Mouse (Mus musculus) heart, adult 18-20 months (tissue): ENCODE data around the gene Ptbp1. TPM values are rescaled to one million over a fixed set of nuclear protein-coding genes. Genes with fewer than 3 reads are reported as not detected.

ENCODE experiments used
- DNase-seq, 2 experiments: peaks; one replicate each; pipeline ENCODE4 v3.0.0; 2021 to 2022; ENCODE audit warnings: mixed read lengths in 1 of 2
- total RNA-seq, 2 experiments: library from RNA; stranded (reverse); gene quantifications; 2 replicates each; pipeline ENCODE4 v1.2.3; 2021

Ptbp1 gene
- total RNA-seq, 2 experiments from 2014 or later: 35.8 to 39.9 TPM

- DNase-seq: peak; percentile 78 to 88
These were observed 19.3 kb upstream of the Ptbp1 start for GRCm38 (mm10) chr10:79834769-79835398.

- DNase-seq: no peak
These were observed 17.3 kb upstream of the Ptbp1 start for GRCm38 (mm10) chr10:79836918-79837317.

GRCm38 (mm10) chr10:79838151-79838550 lies 16.1 kb upstream of the Ptbp1 start:
- DNase-seq: no peak

- DNase-seq: no peak
These were observed 14.1 kb upstream of the Ptbp1 start for GRCm38 (mm10) chr10:79840091-79840490.

GRCm38 (mm10) chr10:79840644-79841551 lies 13.3 kb upstream of the Ptbp1 start:
- peak; percentile 75 to 78 for DNase-seq

- no peak for DNase-seq
These were observed 11.9 kb upstream of the Ptbp1 start for GRCm38 (mm10) chr10:79842322-79842721.

- no peak for DNase-seq
These were observed 10.8 kb upstream of the Ptbp1 start for GRCm38 (mm10) chr10:79843476-79843875.

GRCm38 (mm10) chr10:79846553-79846952 lies 7.7 kb upstream of the Ptbp1 start:
- no peak for DNase-seq

- no peak for DNase-seq
These were observed 4.1 kb upstream of the Ptbp1 start for GRCm38 (mm10) chr10:79849941-79850628.

GRCm38 (mm10) chr10:79851653-79852052 lies 2.6 kb upstream of the Ptbp1 start:
- peak in 1 of 2 experiments; percentile 22 for DNase-seq

GRCm38 (mm10) chr10:79852107-79852789 lies 2.0 kb upstream of the Ptbp1 start:
- DNase-seq: peak; percentile 69 to 71

- no peak for DNase-seq
These were observed 1.4 kb upstream of the Ptbp1 start for GRCm38 (mm10) chr10:79852827-79853226.

GRCm38 (mm10) chr10:79853392-79853791 lies 835 bp upstream of the Ptbp1 start:
- peak; percentile 97 to 98 for DNase-seq

GRCm38 (mm10) chr10:79854801-79855541 lies 744 bp downstream of the Ptbp1 start:
- DNase-seq: peak; percentile 69 to 71

- peak; percentile 43 to 49 for DNase-seq
These were observed 1.4 kb downstream of the Ptbp1 start for GRCm38 (mm10) chr10:79855558-79856184.

GRCm38 (mm10) chr10:79856280-79856679 lies 2.1 kb downstream of the Ptbp1 start:
- DNase-seq: peak in 1 of 2 experiments; percentile 20

- no peak for DNase-seq
These were observed 2.7 kb downstream of the Ptbp1 start for GRCm38 (mm10) chr10:79856704-79857451.

GRCm38 (mm10) chr10:79857452-79857811 lies 3.2 kb downstream of the Ptbp1 start:
- peak; percentile 73 to 86 for DNase-seq

GRCm38 (mm10) chr10:79857894-79858293 lies 3.7 kb downstream of the Ptbp1 start:
- DNase-seq: no peak

GRCm38 (mm10) chr10:79858416-79859074 lies 4.3 kb downstream of the Ptbp1 start:
- DNase-seq: peak; percentile 77 to 81
